Mouse (Mus musculus) right cerebral cortex, postnatal 36 days (tissue): ENCODE data around the gene Pou3f1.

Experiments
- DNase-seq, 2 experiments: peaks; one replicate each; pipeline ENCODE4 v3.0.0; 2022; ENCODE audit warnings: low spot score in 2 of 2, mixed read lengths in 1 of 2

Gene Pou3f1

GRCm38 (mm10) chr4:124656854-124657650, 445 bp downstream of the Pou3f1 start:
- peak; percentile 82 to 89 for DNase-seq

GRCm38 (mm10) chr4:124657781-124658180, 1.2 kb downstream of the Pou3f1 start:
- no peak for DNase-seq

GRCm38 (mm10) chr4:124658412-124658851, 1.8 kb downstream of the Pou3f1 start:
- DNase-seq, result no peak

- no peak for DNase-seq
Observed at GRCm38 (mm10) chr4:124659251-124660217, 2.9 kb downstream of the Pou3f1 start.

GRCm38 (mm10) chr4:124660603-124661002, 4.0 kb downstream of the Pou3f1 start:
- no peak for DNase-seq

GRCm38 (mm10) chr4:124663034-124663433, 6.4 kb downstream of the Pou3f1 start:
- no peak for DNase-seq

- DNase-seq, result no peak
Observed at GRCm38 (mm10) chr4:124664185-124664584, 7.6 kb downstream of the Pou3f1 start.

- DNase-seq, result no peak
Observed at GRCm38 (mm10) chr4:124664604-124665003, 8.0 kb downstream of the Pou3f1 start.

GRCm38 (mm10) chr4:124667476-124668033, 10.9 kb downstream of the Pou3f1 start:
- DNase-seq, result no peak

GRCm38 (mm10) chr4:124668078-124668477, 11.5 kb downstream of the Pou3f1 start:
- no peak for DNase-seq

- DNase-seq, result no peak
Observed at GRCm38 (mm10) chr4:124670232-124670631, 13.6 kb downstream of the Pou3f1 start.

- DNase-seq, result no peak
Observed at GRCm38 (mm10) chr4:124671583-124671982, 15.0 kb downstream of the Pou3f1 start.

GRCm38 (mm10) chr4:124672347-124673320, 16.0 kb downstream of the Pou3f1 start:
- DNase-seq, result peak in 1 of 2 experiments; percentile 27

- no peak for DNase-seq
Observed at GRCm38 (mm10) chr4:124674334-124675032, 17.9 kb downstream of the Pou3f1 start.

- DNase-seq, result peak in 1 of 2 experiments; percentile 46
Observed at GRCm38 (mm10) chr4:124675037-124675436, 18.4 kb downstream of the Pou3f1 start.

- DNase-seq, result no peak
Observed at GRCm38 (mm10) chr4:124675958-124676357, 19.4 kb downstream of the Pou3f1 start.

GRCm38 (mm10) chr4:124682270-124682669, 25.7 kb downstream of the Pou3f1 start:
- no peak for DNase-seq

- no peak for DNase-seq
Observed at GRCm38 (mm10) chr4:124683474-124683873, 26.9 kb downstream of the Pou3f1 start.

GRCm38 (mm10) chr4:124685004-124685403, 28.4 kb downstream of the Pou3f1 start:
- no peak for DNase-seq

GRCm38 (mm10) chr4:124685453-124685852, 28.8 kb downstream of the Pou3f1 start:
- no peak for DNase-seq
